Mouse (Mus musculus) kidney, postnatal 14 days (tissue): Measurements from ENCODE around the gene Itga6.
"Not testable (repeated sequence)": the region's sequence is repeated elsewhere in the genome, so short reads cannot be mapped to it uniquely, and the experiment has no call there.

Experiments
- DNase-seq: peaks from one replicate; pipeline ENCODE4 v3.0.0; 2022; ENCODE audit warnings: mixed read lengths

Itga6 gene

GRCm38 (mm10) chr2:71905154-71905553, 159.7 kb downstream of the Itga6 start:
- no peak for DNase-seq

- DNase-seq = not testable (repeated sequence)
These were observed 160.9 kb downstream of the Itga6 start for GRCm38 (mm10) chr2:71906356-71906755.
